Mouse (Mus musculus) forebrain, postnatal 0 days (tissue): Measurements from ENCODE around the gene Bsn. TPM values are rescaled to one million over a fixed set of nuclear protein-coding genes. Genes with fewer than 3 reads are reported as not detected.

Source experiments
- ATAC-seq: fragments of 200-750 bp; cut with Nextera tagmentation; 2 replicates; pipeline ENCODE4 v1.8.0; 2017; ENCODE audit warnings: mild to moderate bottlenecking, moderate library complexity
- DNase-seq: peaks from one replicate; pipeline ENCODE4 v3.0.0-alpha.2; 2015
- H3K27ac ChIP-seq: fragments of 300-500 bp; sonication (generic); 2 replicates; pipeline ENCODE4 v1.5.1; 2014; ENCODE audit warnings: low read depth, mild to moderate bottlenecking, antibody characterized with exemption, low read length, moderate library complexity, mixed read lengths
- H3K27me3 ChIP-seq: fragments of 300-500 bp; sonication (generic); 2 replicates; pipeline ENCODE4 v1.6.1; 2014; ENCODE audit warnings: mild to moderate bottlenecking, low read length, mixed read lengths; ENCODE audit not compliant: insufficient read depth
- H3K36me3 ChIP-seq: fragments of 300-500 bp; sonication (generic); 2 replicates; pipeline ENCODE4 v1.6.1; 2014; ENCODE audit warnings: mild to moderate bottlenecking, moderate library complexity; ENCODE audit not compliant: insufficient read depth
- H3K4me1 ChIP-seq: fragments of 300-500 bp; sonication (generic); 2 replicates; pipeline ENCODE4 v1.6.1; 2014; ENCODE audit warnings: antibody characterized with exemption; ENCODE audit not compliant: insufficient read depth
- H3K4me2 ChIP-seq: fragments of 300-500 bp; sonication (generic); 2 replicates; pipeline ENCODE4 v1.6.1; 2014; ENCODE audit warnings: low read depth, mild to moderate bottlenecking, moderate library complexity
- H3K4me3 ChIP-seq: fragments of 300-500 bp; sonication (generic); 2 replicates; pipeline ENCODE4 v1.5.1; 2014; ENCODE audit warnings: low read depth, low read length, mixed read lengths
- H3K9ac ChIP-seq: fragments of 300-500 bp; sonication (generic); 2 replicates; pipeline ENCODE4 v1.6.1; 2014; ENCODE audit warnings: mild to moderate bottlenecking
- H3K9me3 ChIP-seq: fragments of 300-500 bp; sonication (generic); 2 replicates; pipeline ENCODE4 v1.6.1; 2016; ENCODE audit warnings: low read length
- CTCF ChIP-seq: sonication (generic); IDR thresholded peaks from 2 replicates; pipeline ENCODE4 v1.5.1; 2016; ENCODE audit warnings: antibody characterized with exemption, control low read depth, low read depth
- WGBS: fragments of 180-500 bp; shearing (Covaris S2); extraction: QIAGEN DNeasy Blood & Tissue Kit; methylation state at CpG from one replicate; pipeline ENCODE4 v1.1.7; 2014; 5-methylcytosine and 5-hydroxymethylcytosine counted together
- polyA plus RNA-seq: library from polyadenylated mRNA; unstranded; fragments of >200 nt; fragmentation: Nextera tagmentation; extraction: Ambion mirVana; gene quantifications from 2 replicates; pipeline ENCODE4 v1.2.1, GENCODE M21; 2015
- total RNA-seq: library from RNA; depleted of rRNA; stranded (reverse); fragments of >200 nt; gene quantifications from 2 replicates; pipeline ENCODE4 v1.2.3, GENCODE M21; 2014

Gene Bsn
- total and polyA plus RNA-seq, 2 experiments from 2014 or later, result 5.5 to 34.1 TPM

- H3K27ac ChIP-seq, result no peak overlapping the region
- DNase-seq (peak; percentile 62), ATAC-seq (peak; percentile 79)
- no peaks in the 10 kb centered on the region for H3K9me3 ChIP-seq
- no peaks in the 10 kb centered on the region for H3K4me1 ChIP-seq
- 46% methylated on average over 5 of the region's 5 CpGs for WGBS
- no peaks in the 10 kb centered on the region for H3K27me3 ChIP-seq
- no peak overlapping the region for H3K4me2 ChIP-seq
- no peak overlapping the region for H3K9ac ChIP-seq
- peaks cover 48% of the 10 kb centered on the region for H3K36me3 ChIP-seq
- peak; percentile 76 for TF ChIP-seq CTCF
- no peak overlapping the region for H3K4me3 ChIP-seq
Measured at GRCm38 (mm10) chr9:108065491-108066011, 124.6 kb downstream of the Bsn start.

- Histone ChIP-seq H3K9me3 (no peaks in the 10 kb centered on the region), H3K9ac (no peak overlapping the region), H3K36me3 (peaks cover 51% of the 10 kb centered on the region), H3K4me1 (no peaks in the 10 kb centered on the region), H3K4me2 (no peak overlapping the region), H3K27me3 (no peaks in the 10 kb centered on the region), H3K27ac (no peak overlapping the region), H3K4me3 (no peak overlapping the region)
- ATAC-seq, result no peak
- no peak for DNase-seq
- WGBS, result 90% methylated on average over 12 of the region's 12 CpGs
- TF ChIP-seq CTCF, result no peak
Measured at GRCm38 (mm10) chr9:108063361-108063760, 126.8 kb downstream of the Bsn start.

GRCm38 (mm10) chr9:108062142-108062541, 128.0 kb downstream of the Bsn start:
- Histone ChIP-seq H3K27ac (no peak overlapping the region), H3K9me3 (no peaks in the 10 kb centered on the region), H3K9ac (no peak overlapping the region), H3K27me3 (no peaks in the 10 kb centered on the region), H3K4me2 (no peak overlapping the region), H3K4me1 (no peaks in the 10 kb centered on the region), H3K4me3 (no peak overlapping the region), H3K36me3 (peaks cover 63% of the 10 kb centered on the region)
- DNase-seq (no peak), ATAC-seq (no peak)
- WGBS, result 87% methylated on average over 3 of the region's 3 CpGs
- no peak for TF ChIP-seq CTCF

GRCm38 (mm10) chr9:108058291-108058690, 131.9 kb downstream of the Bsn start:
- Histone ChIP-seq H3K4me1 (no peaks in the 10 kb centered on the region), H3K9ac (no peak overlapping the region), H3K4me2 (no peak overlapping the region), H3K36me3 (peaks cover 89% of the 10 kb centered on the region), H3K27me3 (no peaks in the 10 kb centered on the region), H3K9me3 (no peaks in the 10 kb centered on the region), H3K27ac (no peak overlapping the region), H3K4me3 (no peak overlapping the region)
- DNase-seq (no peak), ATAC-seq (no peak)
- TF ChIP-seq CTCF, result no peak
- 90% methylated on average over 9 of the region's 9 CpGs for WGBS

GRCm38 (mm10) chr9:108057262-108057562, 133.0 kb downstream of the Bsn start:
- no peak for ATAC-seq
- no peak overlapping the region for H3K4me2 ChIP-seq

GRCm38 (mm10) chr9:108056361-108057261, 133.6 kb downstream of the Bsn start:
- ATAC-seq, result no peak
- Histone ChIP-seq H3K9me3 (no peaks in the 10 kb centered on the region), H3K4me2 (no peak overlapping the region), H3K36me3 (peaks cover 76% of the 10 kb centered on the region), H3K9ac (no peak overlapping the region), H3K4me1 (no peaks in the 10 kb centered on the region), H3K27me3 (no peaks in the 10 kb centered on the region), H3K27ac (no peak overlapping the region), H3K4me3 (no peak overlapping the region)
- no peak for TF ChIP-seq CTCF
- 82% methylated on average over 28 of the region's 28 CpGs for WGBS
- DNase-seq, result no peak

More at GRCm38 (mm10) chr9:108057262-108057562, 133.0 kb downstream of the Bsn start:
- H3K9ac ChIP-seq, result no peak overlapping the region
- TF ChIP-seq CTCF, result no peak
- H3K4me3 ChIP-seq, result no peak overlapping the region
- no peak for DNase-seq
- peaks cover 78% of the 10 kb centered on the region for H3K36me3 ChIP-seq
- WGBS, result 88% methylated on average over 5 of the region's 5 CpGs
- H3K27ac ChIP-seq, result no peak overlapping the region
- no peaks in the 10 kb centered on the region for H3K27me3 ChIP-seq
- no peaks in the 10 kb centered on the region for H3K4me1 ChIP-seq
- no peaks in the 10 kb centered on the region for H3K9me3 ChIP-seq

GRCm38 (mm10) chr9:108055661-108056237, 134.4 kb downstream of the Bsn start:
- no peak for DNase-seq
- Histone ChIP-seq H3K27ac (no peak overlapping the region), H3K9ac (no peak overlapping the region), H3K36me3 (peaks cover 78% of the 10 kb centered on the region), H3K27me3 (no peaks in the 10 kb centered on the region), H3K4me3 (no peak overlapping the region), H3K9me3 (no peaks in the 10 kb centered on the region), H3K4me1 (no peaks in the 10 kb centered on the region), H3K4me2 (no peak overlapping the region)
- no peak for ATAC-seq
- WGBS, result 89% methylated on average over 6 of the region's 6 CpGs
- TF ChIP-seq CTCF, result no peak
